Mouse (Mus musculus): ENCODE results near the gene Rftn1. TPM values are rescaled to one million over a fixed set of nuclear protein-coding genes. Genes with fewer than 3 reads are reported as not detected.

Gene Rftn1
- polyA plus RNA-seq, 1 experiment: 24.7 TPM

DNA sequence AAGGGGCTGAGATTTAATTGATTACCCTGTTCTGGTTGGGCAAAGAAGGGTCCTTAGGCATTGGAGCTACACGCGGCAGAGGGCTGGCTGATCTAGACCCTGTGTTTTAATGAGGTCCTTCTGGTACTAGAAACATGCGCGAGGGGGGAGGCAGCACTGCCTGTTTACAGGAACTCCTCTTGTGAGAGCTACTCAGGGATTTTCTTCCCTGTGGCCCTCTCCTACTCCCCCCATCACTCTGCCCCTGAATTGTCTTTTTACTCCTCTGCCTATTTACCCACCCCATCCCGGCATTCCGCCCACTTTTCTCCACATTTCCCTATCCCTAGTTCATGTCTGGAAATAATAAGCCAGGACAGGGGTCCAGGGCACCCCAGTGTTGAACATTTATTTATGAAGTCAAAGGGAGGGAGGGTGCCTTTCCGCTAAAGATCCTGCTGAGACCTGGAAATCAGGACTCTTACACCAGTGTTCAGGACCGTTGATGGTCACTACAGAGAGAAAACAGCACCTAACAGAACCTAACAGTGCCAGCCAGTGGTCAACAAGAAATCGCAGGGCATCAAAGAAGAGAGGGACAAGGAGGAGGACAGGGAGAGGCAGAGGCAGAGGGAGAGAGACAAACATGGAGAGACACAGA lies 964 bp upstream of the Rftn1 start:
- Histone ChIP-seq H3K4me1 (ENCODE audit: control insufficient read depth, insufficient read depth, insufficient read length, low read length) (no peaks in the 10 kb centered on the region; the same call in 1 of the 2 replicates), H3K27me3 (ENCODE audit: control insufficient read depth, insufficient read depth, low read length) (no peaks in the 10 kb centered on the region), H3K27ac (ENCODE audit: insufficient read depth, low read depth, low read length) (no peak overlapping the region), H3K36me3 (ENCODE audit: control insufficient read depth, insufficient read depth, low read length) (no peaks in the 10 kb centered on the region), H3K4me3 (ENCODE audit: low read depth, low read length) (no peak overlapping the region)
- 61% methylated on average over 9 of the region's 9 CpGs for WGBS
- TF ChIP-seq POLR2A (IDR thresholded peaks at IDR 0.05; ENCODE audit: low read depth, low read length): no peak
- no peak for TF ChIP-seq CTCF (IDR thresholded peaks at IDR 0.05; ENCODE audit: extremely low read depth, insufficient read length, insufficient replicate concordance, low read depth, low read length)

- Histone ChIP-seq H3K4me3 (ENCODE audit: low read depth, low read length) (peak overlapping the region; percentile 92), H3K27ac (ENCODE audit: insufficient read depth, low read depth, low read length) (peak overlapping the region; percentile 49), H3K4me1 (ENCODE audit: control insufficient read depth, insufficient read depth, insufficient read length, low read length) (no peaks in the 10 kb centered on the region; the same call in 1 of the 2 replicates), H3K36me3 (ENCODE audit: control insufficient read depth, insufficient read depth, low read length) (no peaks in the 10 kb centered on the region), H3K27me3 (ENCODE audit: control insufficient read depth, insufficient read depth, low read length) (no peaks in the 10 kb centered on the region)
- 4% methylated on average over 24 of the region's 24 CpGs for WGBS
- no peak for TF ChIP-seq POLR2A (IDR thresholded peaks at IDR 0.05; ENCODE audit: low read depth, low read length)
- peak; percentile 51; the same call in 1 of the 2 replicates for TF ChIP-seq CTCF (IDR thresholded peaks at IDR 0.05; ENCODE audit: extremely low read depth, insufficient read length, insufficient replicate concordance, low read depth, low read length)
These were observed 977 bp downstream of the Rftn1 start for GRCm38 (mm10) chr17:50189381-50190012.

- Histone ChIP-seq H3K4me1 (ENCODE audit: control insufficient read depth, insufficient read depth, insufficient read length, low read length) (no peaks in the 10 kb centered on the region; the same call in 1 of the 2 replicates), H3K27me3 (ENCODE audit: control insufficient read depth, insufficient read depth, low read length) (no peaks in the 10 kb centered on the region), H3K4me3 (ENCODE audit: low read depth, low read length) (peak overlapping the region; percentile 92), H3K36me3 (ENCODE audit: control insufficient read depth, insufficient read depth, low read length) (no peaks in the 10 kb centered on the region), H3K27ac (ENCODE audit: insufficient read depth, low read depth, low read length) (no peak overlapping the region)
- TF ChIP-seq CTCF (IDR thresholded peaks at IDR 0.05; ENCODE audit: extremely low read depth, insufficient read length, insufficient replicate concordance, low read depth, low read length): no peak
- no peak for TF ChIP-seq POLR2A (IDR thresholded peaks at IDR 0.05; ENCODE audit: low read depth, low read length)
- 72% methylated on average over 12 of the region's 12 CpGs for WGBS
These were observed 1.7 kb downstream of the Rftn1 start for GRCm38 (mm10) chr17:50188662-50189345.

DNA sequence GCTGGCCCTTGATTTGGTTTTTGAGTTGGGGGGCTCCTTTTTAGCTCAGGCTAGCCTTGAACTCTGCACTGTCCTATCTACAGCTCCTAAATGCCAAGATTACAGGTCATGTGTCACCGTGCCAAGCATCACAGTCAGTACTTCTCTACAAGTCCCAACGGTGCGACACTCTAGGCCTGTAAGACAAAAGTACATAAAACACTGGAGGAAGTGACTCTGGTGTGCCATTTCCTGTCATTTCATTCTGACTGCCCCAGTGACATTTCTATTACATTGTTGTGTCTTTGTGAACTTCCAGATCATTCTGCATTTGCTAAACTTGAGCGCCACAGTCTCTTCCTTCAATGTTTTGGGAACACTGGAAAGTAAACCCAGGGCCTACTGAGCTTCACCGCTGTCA lies 4.9 kb downstream of the Rftn1 start:
- Histone ChIP-seq H3K4me1 (ENCODE audit: control insufficient read depth, insufficient read depth, insufficient read length, low read length) (no peaks in the 10 kb centered on the region; the same call in none of the 2 replicates), H3K27me3 (ENCODE audit: control insufficient read depth, insufficient read depth, low read length) (no peaks in the 10 kb centered on the region), H3K27ac (ENCODE audit: insufficient read depth, low read depth, low read length) (no peak overlapping the region), H3K36me3 (ENCODE audit: control insufficient read depth, insufficient read depth, low read length) (no peaks in the 10 kb centered on the region), H3K4me3 (ENCODE audit: low read depth, low read length) (no peak overlapping the region)
- TF ChIP-seq CTCF (IDR thresholded peaks at IDR 0.05; ENCODE audit: extremely low read depth, insufficient read length, insufficient replicate concordance, low read depth, low read length): no peak
- TF ChIP-seq POLR2A (IDR thresholded peaks at IDR 0.05; ENCODE audit: low read depth, low read length): no peak
- WGBS: 75% methylated on average over 5 of the region's 5 CpGs

- Histone ChIP-seq H3K4me1 (ENCODE audit: control insufficient read depth, insufficient read depth, insufficient read length, low read length) (no peaks in the 10 kb centered on the region; the same call in 1 of the 2 replicates), H3K27me3 (ENCODE audit: control insufficient read depth, insufficient read depth, low read length) (no peaks in the 10 kb centered on the region), H3K4me3 (ENCODE audit: low read depth, low read length) (no peak overlapping the region), H3K36me3 (ENCODE audit: control insufficient read depth, insufficient read depth, low read length) (no peaks in the 10 kb centered on the region), H3K27ac (ENCODE audit: insufficient read depth, low read depth, low read length) (no peak overlapping the region)
- no peak for TF ChIP-seq POLR2A (IDR thresholded peaks at IDR 0.05; ENCODE audit: low read depth, low read length)
- no peak for TF ChIP-seq CTCF (IDR thresholded peaks at IDR 0.05; ENCODE audit: extremely low read depth, insufficient read length, insufficient replicate concordance, low read depth, low read length)
- 56% methylated on average over 4 of the region's 4 CpGs for WGBS
These were observed 5.4 kb downstream of the Rftn1 start for GRCm38 (mm10) chr17:50185083-50185482.

DNA sequence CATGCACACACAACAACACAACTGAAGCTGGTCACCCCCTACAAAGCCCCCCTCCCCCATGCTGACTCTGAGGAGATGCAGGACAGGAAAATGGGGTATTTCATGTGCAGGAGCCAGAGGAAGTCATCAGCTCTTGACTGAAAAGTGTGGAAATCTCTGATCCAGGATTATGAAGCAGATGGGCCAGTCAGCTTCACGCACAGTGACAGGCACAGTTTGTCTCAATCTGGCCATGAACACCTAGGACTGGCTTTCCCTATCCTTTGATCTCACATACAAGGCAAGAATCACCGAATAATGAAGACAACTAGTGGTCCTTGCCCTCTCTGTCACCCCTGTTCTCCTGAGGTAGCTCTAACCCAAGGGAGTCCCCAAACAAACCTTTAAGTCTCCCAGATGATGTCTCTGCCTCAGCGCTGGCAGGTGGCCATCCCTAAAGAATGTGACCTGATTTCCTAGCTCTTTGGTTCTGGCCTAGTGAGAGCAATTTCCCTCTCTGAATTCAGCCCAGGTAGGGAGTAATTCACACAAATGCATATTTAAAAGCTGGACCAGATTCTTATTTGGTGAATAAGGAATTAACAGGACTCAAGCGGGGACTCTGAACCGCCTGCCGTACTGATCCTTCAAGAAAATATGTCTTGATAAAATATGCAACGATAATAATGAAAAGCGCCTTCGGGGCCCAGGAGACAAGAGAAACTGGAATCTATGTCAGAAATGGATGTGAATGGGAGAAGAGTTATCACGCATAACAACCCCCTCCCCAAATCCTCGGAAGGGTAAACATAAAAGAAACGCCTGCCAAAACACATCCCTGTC lies 6.0 kb downstream of the Rftn1 start:
- H3K27me3 ChIP-seq (ENCODE audit: control insufficient read depth, insufficient read depth, low read length): no peaks in the 10 kb centered on the region
- WGBS: 82% methylated on average over 12 of the region's 12 CpGs

More for the DNA sequence above, 6.0 kb downstream of the Rftn1 start:
- H3K27ac ChIP-seq (ENCODE audit: insufficient read depth, low read depth, low read length): no peak overlapping the region
- TF ChIP-seq CTCF (IDR thresholded peaks at IDR 0.05; ENCODE audit: extremely low read depth, insufficient read length, insufficient replicate concordance, low read depth, low read length): no peak
- no peak for TF ChIP-seq POLR2A (IDR thresholded peaks at IDR 0.05; ENCODE audit: low read depth, low read length)
- no peaks in the 10 kb centered on the region for H3K36me3 ChIP-seq (ENCODE audit: control insufficient read depth, insufficient read depth, low read length)
- H3K4me1 ChIP-seq (ENCODE audit: control insufficient read depth, insufficient read depth, insufficient read length, low read length): no peaks in the 10 kb centered on the region; the same call in 1 of the 2 replicates
- H3K4me3 ChIP-seq (ENCODE audit: low read depth, low read length): no peak overlapping the region
